Mouse (Mus musculus) liver, adult 2 months (tissue): ENCODE measurements around the gene Tma7.

ENCODE experiments used
- CTCF ChIP-seq: fragments of 200-500 bp; IDR thresholded peaks from 2 replicates; pipeline ENCODE4 v1.5.1; 2011; ENCODE audit warnings: low read depth, low read length, control low read depth
- POLR2A ChIP-seq: fragments of 200-500 bp; IDR thresholded peaks from 2 replicates; pipeline ENCODE4 v1.6.1; 2011; ENCODE audit warnings: low read length, control low read depth; ENCODE audit not compliant: insufficient read depth; ENCODE audit errors: extremely low read depth

DNA sequence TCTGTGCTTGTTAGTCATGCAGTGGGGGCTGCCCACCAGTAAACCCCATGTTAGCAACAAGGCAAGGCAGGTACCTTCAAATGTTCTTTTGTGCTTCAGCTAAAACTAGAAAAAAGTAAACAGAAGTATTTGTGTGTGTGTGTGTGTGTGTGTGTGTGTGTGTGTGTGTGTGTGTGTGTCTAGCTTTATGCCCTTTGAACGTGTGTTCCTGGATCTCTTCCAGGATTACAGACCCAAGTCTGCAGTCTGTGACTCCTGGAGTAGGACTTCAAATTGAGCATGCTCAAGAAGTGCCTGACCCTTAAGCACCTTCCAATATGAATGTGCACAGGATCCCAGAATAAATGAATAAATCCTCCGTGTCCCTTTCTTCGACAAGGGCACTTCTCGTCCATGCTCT, 44.7 kb upstream of the Tma7 start:
- TF ChIP-seq POLR2A, result no peak
- no peak for TF ChIP-seq CTCF
